Mouse (Mus musculus) kidney, embryonic 16.5 days (tissue): ENCODE measurements around the gene Il17a. TPM values are rescaled to one million over a fixed set of nuclear protein-coding genes. Genes with fewer than 3 reads are reported as not detected.

Source experiments
- ATAC-seq: fragments of 200-750 bp; cut with Nextera tagmentation; 2 replicates; pipeline ENCODE4 v1.8.0; 2017; ENCODE audit warnings: moderate TSS enrichment; ENCODE audit not compliant: low FRiP score, low TSS enrichment
- H3K27ac ChIP-seq: fragments of 300-500 bp; sonication (generic); 2 replicates; pipeline ENCODE4 v1.5.1; 2014; ENCODE audit warnings: low read length
- H3K27me3 ChIP-seq: fragments of 300-500 bp; sonication (generic); 2 replicates; pipeline ENCODE4 v1.6.1; 2014; ENCODE audit warnings: low read length, control low read depth, mixed read lengths; ENCODE audit not compliant: insufficient read depth
- H3K36me3 ChIP-seq: fragments of 300-500 bp; sonication (generic); 2 replicates; pipeline ENCODE4 v1.6.1; 2014; ENCODE audit warnings: low read length, control low read depth, mixed read lengths; ENCODE audit not compliant: insufficient read depth
- H3K4me1 ChIP-seq: fragments of 300-500 bp; sonication (generic); 2 replicates; pipeline ENCODE4 v1.6.1; 2014; ENCODE audit warnings: low read length, control low read depth, mixed read lengths; ENCODE audit not compliant: insufficient read depth
- H3K4me2 ChIP-seq: fragments of 300-500 bp; sonication (generic); replicated peaks from 2 replicates; pipeline ENCODE4 v1.6.1; 2014; ENCODE audit warnings: low read depth, low read length
- H3K4me3 ChIP-seq: fragments of 300-500 bp; sonication (generic); 2 replicates; pipeline ENCODE4 v1.5.1; 2014; ENCODE audit warnings: mild to moderate bottlenecking, low read length
- H3K9ac ChIP-seq: fragments of 300-500 bp; sonication (generic); replicated peaks from 2 replicates; pipeline ENCODE4 v1.6.1; 2014; ENCODE audit warnings: low read length
- H3K9me3 ChIP-seq: fragments of 300-500 bp; sonication (generic); 2 replicates; pipeline ENCODE4 v1.6.1; 2016; ENCODE audit warnings: low read length, control low read depth
- WGBS: fragments of 180-500 bp; shearing (Covaris S2); extraction: QIAGEN DNeasy Blood & Tissue Kit; methylation state at CpG from one replicate; pipeline ENCODE4 v1.1.7; 2014; 5-methylcytosine and 5-hydroxymethylcytosine counted together
- polyA plus RNA-seq: library from polyadenylated mRNA; unstranded; fragments of >200 nt; fragmentation: Nextera tagmentation; extraction: Ambion mirVana; gene quantifications from 2 replicates; pipeline ENCODE4 v1.2.1, GENCODE M21; 2015

Il17a gene
- not detected in 2 replicates for polyA plus RNA-seq

GRCm38 (mm10) chr1:20730903-20731302, at the start of gene Il17a:
Il17a (plus strand) TSS chr1:20730905.
- Histone ChIP-seq H3K9me3 (0 out of 2 replicates have a peak, but pooled peaks cover 7% of the 10 kb centered on the region), H3K36me3 (no peaks in the 10 kb centered on the region), H3K4me1 (no peaks in the 10 kb centered on the region), H3K9ac (no peak within 1 kb of the TSS), H3K27me3 (no peaks in the 10 kb centered on the region), H3K4me2 (no peak within 1 kb of the TSS), H3K4me3 (no peak within 1 kb of the TSS), H3K27ac (no peak within 1 kb of the TSS)
- no peak for ATAC-seq
- WGBS: 92% methylated on average over 10 of the region's 10 CpGs

- H3K4me2 ChIP-seq: no peak overlapping the region
- ATAC-seq: no peak
These were observed 47.9 kb upstream of the Il17a start for GRCm38 (mm10) chr1:20682849-20683248.

GRCm38 (mm10) chr1:20683386-20683785, 47.3 kb upstream of the Il17a start:
- no peak overlapping the region for H3K4me2 ChIP-seq
- no peaks in the 10 kb centered on the region for H3K27me3 ChIP-seq
- H3K9me3 ChIP-seq: no peaks in the 10 kb centered on the region
- no peaks in the 10 kb centered on the region for H3K4me1 ChIP-seq
- no peak for ATAC-seq
- no peak overlapping the region for H3K27ac ChIP-seq
- H3K36me3 ChIP-seq: no peaks in the 10 kb centered on the region
- WGBS: 95% methylated on average over 5 of the region's 5 CpGs
- no peak overlapping the region for H3K9ac ChIP-seq
- H3K4me3 ChIP-seq: no peak overlapping the region

More at GRCm38 (mm10) chr1:20682849-20683248, 47.9 kb upstream of the Il17a start:
- Histone ChIP-seq H3K27ac (no peak overlapping the region), H3K27me3 (no peaks in the 10 kb centered on the region), H3K4me1 (no peaks in the 10 kb centered on the region), H3K4me3 (no peak overlapping the region), H3K36me3 (no peaks in the 10 kb centered on the region), H3K9me3 (no peaks in the 10 kb centered on the region), H3K9ac (no peak overlapping the region)

GRCm38 (mm10) chr1:20683853-20684252, 46.9 kb upstream of the Il17a start:
- no peak overlapping the region for H3K27ac ChIP-seq
- H3K27me3 ChIP-seq: no peaks in the 10 kb centered on the region
- no peaks in the 10 kb centered on the region for H3K4me1 ChIP-seq
- ATAC-seq: no peak
- H3K9ac ChIP-seq: no peak overlapping the region
- no peak overlapping the region for H3K4me3 ChIP-seq
- no peaks in the 10 kb centered on the region for H3K9me3 ChIP-seq
- 82% methylated on average over 3 of the region's 3 CpGs for WGBS
- H3K4me2 ChIP-seq: no peak overlapping the region
- no peaks in the 10 kb centered on the region for H3K36me3 ChIP-seq

GRCm38 (mm10) chr1:20684403-20684802, 46.3 kb upstream of the Il17a start:
- H3K9ac ChIP-seq: no peak overlapping the region

GRCm38 (mm10) chr1:20685393-20685792, 45.3 kb upstream of the Il17a start:
- Histone ChIP-seq H3K9ac (no peak overlapping the region), H3K9me3 (no peaks in the 10 kb centered on the region), H3K4me2 (no peak overlapping the region), H3K27ac (no peak overlapping the region), H3K27me3 (no peaks in the 10 kb centered on the region), H3K4me1 (no peaks in the 10 kb centered on the region), H3K4me3 (no peak overlapping the region), H3K36me3 (no peaks in the 10 kb centered on the region)
- no peak for ATAC-seq
- WGBS: 88% methylated on average over 2 of the region's 2 CpGs

More at GRCm38 (mm10) chr1:20684403-20684802, 46.3 kb upstream of the Il17a start:
- Histone ChIP-seq H3K4me2 (no peak overlapping the region), H3K9me3 (no peaks in the 10 kb centered on the region), H3K36me3 (no peaks in the 10 kb centered on the region), H3K4me3 (no peak overlapping the region), H3K27me3 (no peaks in the 10 kb centered on the region), H3K27ac (no peak overlapping the region), H3K4me1 (no peaks in the 10 kb centered on the region)
- WGBS: 85% methylated on average over 3 of the region's 3 CpGs
- ATAC-seq: no peak

- no peak for ATAC-seq
- Histone ChIP-seq H3K9me3 (no peaks in the 10 kb centered on the region), H3K9ac (no peak overlapping the region), H3K4me2 (no peak overlapping the region), H3K4me3 (no peak overlapping the region), H3K27ac (no peak overlapping the region), H3K4me1 (no peaks in the 10 kb centered on the region), H3K36me3 (no peaks in the 10 kb centered on the region), H3K27me3 (no peaks in the 10 kb centered on the region)
- 87% methylated on average over 4 of the region's 4 CpGs for WGBS
These were observed 44.8 kb upstream of the Il17a start for GRCm38 (mm10) chr1:20685907-20686306.

GRCm38 (mm10) chr1:20691336-20691735, 39.4 kb upstream of the Il17a start:
- H3K36me3 ChIP-seq: no peaks in the 10 kb centered on the region
- no peak overlapping the region for H3K9ac ChIP-seq
- WGBS: 94% methylated on average over 8 of the region's 8 CpGs
- no peak overlapping the region for H3K4me3 ChIP-seq
- H3K9me3 ChIP-seq: no peaks in the 10 kb centered on the region
- no peak overlapping the region for H3K4me2 ChIP-seq
- no peaks in the 10 kb centered on the region for H3K27me3 ChIP-seq
- ATAC-seq: no peak
- no peak overlapping the region for H3K27ac ChIP-seq
- H3K4me1 ChIP-seq: no peaks in the 10 kb centered on the region

GRCm38 (mm10) chr1:20693634-20694313, 36.9 kb upstream of the Il17a start:
- Histone ChIP-seq H3K27ac (no peak overlapping the region), H3K4me2 (no peak overlapping the region), H3K9me3 (no peaks in the 10 kb centered on the region), H3K4me3 (no peak overlapping the region), H3K36me3 (no peaks in the 10 kb centered on the region), H3K4me1 (no peaks in the 10 kb centered on the region), H3K9ac (no peak overlapping the region), H3K27me3 (no peaks in the 10 kb centered on the region)
- WGBS: 87% methylated on average over 6 of the region's 6 CpGs
- ATAC-seq: no peak

- WGBS: 68% methylated on average over 3 of the region's 3 CpGs
- no peak for ATAC-seq
- no peak overlapping the region for H3K4me3 ChIP-seq
These were observed 30.7 kb upstream of the Il17a start for GRCm38 (mm10) chr1:20700011-20700410.

More at GRCm38 (mm10) chr1:20700011-20700410, 30.7 kb upstream of the Il17a start:
- no peak overlapping the region for H3K27ac ChIP-seq
- H3K4me1 ChIP-seq: no peaks in the 10 kb centered on the region
- no peaks in the 10 kb centered on the region for H3K36me3 ChIP-seq
- no peak overlapping the region for H3K4me2 ChIP-seq
- H3K9me3 ChIP-seq: 0 out of 2 replicates have a peak, but pooled peaks cover 2% of the 10 kb centered on the region
- no peak overlapping the region for H3K9ac ChIP-seq
- H3K27me3 ChIP-seq: no peaks in the 10 kb centered on the region
